Mouse (Mus musculus) myocyte (in vitro differentiated cells): ENCODE results near the gene Ppp1r21.

Experiments used
- CEBPB ChIP-seq: IDR thresholded peaks from 2 replicates; pipeline ENCODE4 v1.6.1; 2011; ENCODE audit warnings: mild to moderate bottlenecking, moderate library complexity; ENCODE audit not compliant: poor library complexity, insufficient read depth, severe bottlenecking
- MAX ChIP-seq: IDR thresholded peaks from one replicate; pipeline ENCODE4 v1.6.1; 2011; ENCODE audit warnings: low read depth, mild to moderate bottlenecking, control low read depth
- MYOG ChIP-seq, 3 experiments: IDR thresholded peaks; one replicate each; pipeline ENCODE4 v1.6.1; 2011; ENCODE audit warnings: control low read depth in 2 of 3, low read depth in 2 of 3, mild to moderate bottlenecking in 2 of 3; ENCODE audit not compliant: insufficient read length in 2 of 3, control insufficient read depth in 1 of 3, insufficient read depth in 1 of 3
- POLR2A ChIP-seq: IDR thresholded peaks from one replicate; pipeline ENCODE4 v1.6.1; 2011; ENCODE audit warnings: low read depth, mild to moderate bottlenecking, control low read depth, moderate library complexity; ENCODE audit not compliant: insufficient read length
- TCF12 ChIP-seq: IDR thresholded peaks from one replicate; pipeline ENCODE4 v1.6.1; 2011; ENCODE audit warnings: mild to moderate bottlenecking, control low read depth; ENCODE audit not compliant: poor library complexity, insufficient read depth, severe bottlenecking
- USF1 ChIP-seq: IDR thresholded peaks from one replicate; pipeline ENCODE4 v1.6.1; 2011; ENCODE audit warnings: low read depth, mild to moderate bottlenecking, control low read depth, moderate library complexity

- no peak for TF ChIP-seq POLR2A
- no peak for TF ChIP-seq CEBPB
- TF ChIP-seq USF1: no peak
- no peak for TF ChIP-seq TCF12
- no peak for TF ChIP-seq MYOG (IDR thresholded peaks at IDR 0.05; ENCODE audit: control insufficient read depth in 1 of 3, insufficient read depth in 1 of 3, insufficient read length in 2 of 3, low read depth in 2 of 3)
- TF ChIP-seq MAX: no peak
These were observed 76.1 kb downstream of the Ppp1r21 start for GRCm38 (mm10) chr17:88606056-88606455.
